Mouse (Mus musculus) testis, adult 2 months (tissue): Measurements from ENCODE around the gene 4930426L09Rik.

Experiments
- CTCF ChIP-seq: fragments of 200-500 bp; IDR thresholded peaks from 2 replicates; pipeline ENCODE4 v1.5.1; 2012; ENCODE audit warnings: low read depth, mild to moderate bottlenecking, inconsistent platforms, low read length, moderate library complexity; ENCODE audit not compliant: control insufficient read depth, insufficient read depth, insufficient replicate concordance
- POLR2A ChIP-seq: fragments of 200-500 bp; IDR thresholded peaks from 2 replicates; pipeline ENCODE4 v1.6.1; 2012; ENCODE audit warnings: low read depth, mild to moderate bottlenecking, inconsistent platforms, low read length, moderate library complexity; ENCODE audit not compliant: control insufficient read depth

GRCm38 (mm10) chr2:18998054-18998478 lies at the start of gene 4930426L09Rik, which contains the start of gene Pip4k2a:
- TF ChIP-seq CTCF (no peak), POLR2A (peak; percentile 76)
